Mouse (Mus musculus): Measurements from ENCODE around the gene Zfp526.

- TF ChIP-seq CTCF (IDR thresholded peaks at IDR 0.05; ENCODE audit: insufficient read depth, low read depth, low read length) (no peak), POLR2A (IDR thresholded peaks at IDR 0.05; ENCODE audit: insufficient read depth, low read depth, low read length) (no peak)
Measured at GRCm38 (mm10) chr7:25273259-25274241, 52.3 kb downstream of the Zfp526 start.
